Mouse (Mus musculus) cortical plate, adult 2 months (tissue): ENCODE measurements at regions not wholly inside any gene's neighbourhood (a gene's known extent, or its start where the extent isn't known, plus 50 kb on each side); places are given as distances from the start of the nearest gene placed in this dataset.

Experiments
- CTCF ChIP-seq: fragments of 200-500 bp; IDR thresholded peaks from 2 replicates; pipeline ENCODE4 v1.5.1; 2011; ENCODE audit warnings: mild to moderate bottlenecking, control low read depth, low read length; ENCODE audit not compliant: insufficient read depth; ENCODE audit errors: extremely low read depth
- POLR2A ChIP-seq: fragments of 200-500 bp; IDR thresholded peaks from 2 replicates; pipeline ENCODE4 v1.6.1; 2011; ENCODE audit warnings: mild to moderate bottlenecking, low read length, control low read depth; ENCODE audit not compliant: insufficient read depth; ENCODE audit errors: extremely low read depth

DNA sequence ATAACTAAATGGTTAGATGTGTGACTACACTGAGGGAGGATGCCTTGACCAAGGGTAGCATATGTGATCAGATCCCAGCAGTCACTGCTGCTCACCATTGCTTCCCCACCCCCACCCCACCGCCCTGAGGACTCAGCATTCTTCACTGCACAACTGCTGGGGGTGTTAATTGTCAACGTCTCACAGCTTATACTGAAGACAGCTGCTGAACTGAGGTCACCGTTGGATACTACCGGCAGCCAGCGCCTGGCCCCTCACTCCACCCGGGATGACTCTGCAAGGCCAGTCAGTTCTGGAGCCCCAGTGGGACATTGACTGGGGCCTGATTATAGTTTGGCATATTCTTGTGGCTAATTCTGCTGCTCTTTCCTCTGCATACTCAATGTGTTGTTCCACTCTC is 87.0 kb upstream of the 1700024P04Rik start:
- TF ChIP-seq POLR2A (no peak), CTCF (no peak)
